Mouse (Mus musculus): ENCODE measurements around the gene Mei1. TPM values are rescaled to one million over a fixed set of nuclear protein-coding genes. Genes with fewer than 3 reads are reported as not detected.

Mei1 gene
- polyA plus RNA-seq, 1 experiment from 2014 or later: not detected

DNA sequence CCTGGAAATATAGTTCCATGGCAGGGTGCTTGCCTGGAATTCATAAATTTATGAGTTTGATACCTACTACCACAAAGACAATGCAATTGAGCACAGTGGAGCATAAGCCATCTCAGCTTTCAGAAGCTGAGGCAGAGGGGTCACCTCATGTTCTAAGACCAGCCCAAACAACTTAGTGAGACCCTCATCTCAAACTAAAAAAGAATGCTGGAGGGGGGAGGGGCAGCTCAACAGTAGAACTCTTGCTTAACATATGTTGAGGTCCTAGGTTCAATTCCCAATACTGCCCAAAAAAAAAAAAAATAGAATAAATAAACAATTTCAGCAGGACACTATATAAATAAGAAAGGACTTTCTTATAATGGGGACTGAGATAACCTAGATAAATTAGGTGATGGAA is 80.2 kb downstream of the Mei1 start:
- DNase-seq (ENCODE audit: low spot score): no peak

DNA sequence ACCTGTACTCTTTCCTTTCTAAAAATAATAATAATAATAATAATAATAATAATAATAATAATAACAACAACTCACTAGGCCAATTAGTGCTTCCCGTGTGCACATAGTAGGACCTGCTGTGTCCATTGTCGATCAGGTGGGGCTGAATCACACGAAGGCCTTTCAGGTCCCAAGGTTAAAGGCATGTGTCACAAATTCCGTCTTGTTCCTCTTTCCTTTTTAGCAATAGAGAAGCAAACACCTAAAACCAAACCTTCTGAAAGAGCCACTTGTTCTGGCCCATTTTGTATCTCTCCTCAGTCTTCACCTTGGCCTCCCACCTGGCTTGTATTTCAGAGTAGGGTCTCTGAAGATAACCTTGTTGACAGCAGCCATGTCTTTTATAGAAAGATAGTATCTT is 81.4 kb downstream of the Mei1 start:
- no peak for DNase-seq (ENCODE audit: low spot score)

DNA sequence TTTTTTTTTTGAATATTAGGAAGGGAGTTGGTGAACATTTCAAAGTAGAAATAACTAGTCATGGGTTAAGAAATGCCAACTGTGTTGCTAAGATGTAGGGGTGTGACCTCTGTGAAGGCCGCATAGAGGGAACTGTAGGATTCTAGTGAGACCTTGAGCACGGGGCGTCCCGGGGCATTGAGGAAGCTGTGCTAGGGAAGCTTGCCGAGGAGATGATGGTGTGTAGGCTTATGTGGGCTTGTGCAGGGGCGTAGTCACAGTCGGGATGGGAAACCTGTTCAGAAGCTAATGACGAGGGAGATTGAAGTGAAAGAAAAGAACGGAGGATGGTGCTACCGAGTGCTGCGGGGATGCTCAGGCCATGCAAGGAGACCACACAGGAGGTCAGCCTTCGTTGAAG is 82.2 kb downstream of the Mei1 start:
- no peak for DNase-seq (ENCODE audit: low spot score)

DNA sequence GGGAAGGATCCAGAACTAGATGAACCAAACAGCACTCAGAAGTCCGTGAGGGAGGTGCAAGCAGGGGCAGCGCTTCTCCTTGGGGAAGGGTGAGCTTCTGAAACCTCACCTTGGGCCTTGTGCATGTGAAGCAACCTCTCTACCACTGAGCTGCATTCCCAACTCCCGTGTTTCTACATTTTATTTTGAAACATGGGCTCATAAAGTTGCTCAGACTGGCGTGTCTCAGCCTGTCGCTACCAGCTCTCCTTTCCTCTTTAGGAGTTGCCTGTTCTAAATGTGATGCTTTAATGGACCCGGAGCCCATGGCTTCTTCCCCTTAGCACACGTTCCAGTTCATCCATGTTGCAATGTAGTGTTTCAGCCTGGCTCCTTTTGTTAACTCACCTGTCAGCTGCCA is 82.6 kb downstream of the Mei1 start:
- no peak for DNase-seq (ENCODE audit: low spot score)

DNA sequence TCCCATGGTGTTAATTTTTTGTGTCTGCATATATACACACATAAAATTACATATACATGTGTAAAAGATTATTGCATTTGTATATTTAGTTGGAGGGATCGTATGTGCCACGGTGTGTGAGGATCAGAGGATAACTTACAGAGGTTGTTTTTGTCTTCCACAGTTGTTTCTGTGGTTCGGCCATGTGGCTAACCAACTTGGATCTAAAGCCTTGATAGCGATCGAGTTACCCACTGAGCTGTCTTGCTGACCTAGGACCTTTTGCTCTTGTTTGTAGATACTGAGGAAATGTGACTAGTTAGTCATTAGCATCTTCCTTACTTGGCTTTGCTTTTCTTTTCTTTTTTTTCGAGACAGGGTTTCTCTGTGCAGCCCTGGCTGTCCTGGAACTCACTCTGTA is 86.5 kb downstream of the Mei1 start:
- no peak for DNase-seq (ENCODE audit: low spot score)

DNA sequence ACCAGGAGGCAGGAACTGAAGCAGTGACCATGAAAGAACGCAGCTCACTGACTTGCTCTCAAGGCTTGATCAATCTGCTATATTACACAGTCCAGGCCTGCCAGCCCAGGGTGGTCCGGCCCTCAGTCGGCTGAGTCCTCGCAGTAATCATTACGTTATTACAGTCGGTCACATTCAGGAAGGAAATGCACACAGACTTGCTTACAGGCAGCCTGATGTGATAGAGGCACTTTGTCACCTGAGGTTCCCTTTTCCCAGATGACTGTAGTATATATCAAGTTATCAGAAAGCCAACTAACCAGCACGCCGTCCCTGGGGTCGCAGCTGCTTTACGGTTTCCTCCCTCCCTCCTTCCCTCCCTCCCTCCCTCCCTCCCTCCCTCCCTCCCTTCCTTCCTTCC is 87.1 kb downstream of the Mei1 start:
- DNase-seq (ENCODE audit: low spot score): no peak

DNA sequence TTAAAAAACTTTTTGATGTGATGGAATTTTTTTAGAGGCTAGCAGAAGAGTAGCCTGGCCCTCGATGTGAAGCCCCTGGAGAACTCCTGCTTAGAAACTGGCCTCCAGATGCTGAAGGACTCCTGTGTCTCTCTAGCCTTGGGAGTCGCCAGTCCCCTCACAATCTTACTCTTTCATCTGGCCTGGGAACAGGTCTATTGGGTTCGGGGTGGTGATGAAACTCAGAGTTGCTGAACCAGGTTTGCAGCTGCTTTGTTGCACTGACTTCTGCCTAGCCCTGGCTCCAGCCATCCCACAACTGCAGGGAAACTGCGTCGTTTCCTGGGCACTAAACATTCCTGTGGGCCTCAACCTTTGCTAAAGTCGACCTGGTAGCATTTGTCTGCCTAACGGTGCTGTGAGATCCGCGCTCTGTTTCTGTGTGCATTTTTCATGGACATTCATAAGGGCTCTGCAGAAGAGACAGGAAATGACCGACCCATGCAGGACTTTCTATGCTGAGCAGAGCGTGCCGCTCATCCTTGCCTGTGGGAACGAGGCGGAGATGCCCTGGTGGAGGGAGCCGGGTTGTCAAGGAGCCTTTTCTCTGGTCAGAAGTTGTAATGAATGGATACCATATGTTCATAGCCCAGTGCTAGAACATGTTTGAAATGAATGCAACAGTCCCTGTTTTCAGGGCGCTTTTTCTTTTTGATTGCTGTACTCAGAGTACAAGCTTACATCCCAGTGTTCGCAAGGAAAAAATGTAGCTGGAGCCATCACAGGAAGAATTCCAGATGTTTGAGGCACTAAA is 88.6 kb downstream of the Mei1 start:
- no peak for DNase-seq (ENCODE audit: low spot score)

DNA sequence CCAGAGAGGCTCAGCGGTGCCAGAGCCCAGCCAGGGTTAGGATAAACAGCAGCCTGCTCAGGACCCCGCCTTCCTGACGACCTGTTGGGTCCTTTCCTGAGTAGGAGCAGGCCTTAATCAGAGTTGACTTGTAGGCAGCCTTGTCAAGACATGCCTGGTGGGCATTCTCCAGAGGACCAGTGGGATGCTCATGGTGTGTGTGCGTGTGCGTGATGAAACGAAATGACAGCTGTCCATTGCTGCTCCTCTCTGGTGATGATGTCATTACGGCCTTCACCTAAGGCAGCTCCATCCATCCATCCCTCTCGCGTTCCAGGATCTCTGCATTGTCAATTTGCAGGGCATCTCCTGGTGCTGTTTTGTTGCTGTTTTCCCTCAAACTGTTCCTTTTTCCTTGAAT is 89.7 kb downstream of the Mei1 start:
- DNase-seq (ENCODE audit: low spot score): no peak

DNA sequence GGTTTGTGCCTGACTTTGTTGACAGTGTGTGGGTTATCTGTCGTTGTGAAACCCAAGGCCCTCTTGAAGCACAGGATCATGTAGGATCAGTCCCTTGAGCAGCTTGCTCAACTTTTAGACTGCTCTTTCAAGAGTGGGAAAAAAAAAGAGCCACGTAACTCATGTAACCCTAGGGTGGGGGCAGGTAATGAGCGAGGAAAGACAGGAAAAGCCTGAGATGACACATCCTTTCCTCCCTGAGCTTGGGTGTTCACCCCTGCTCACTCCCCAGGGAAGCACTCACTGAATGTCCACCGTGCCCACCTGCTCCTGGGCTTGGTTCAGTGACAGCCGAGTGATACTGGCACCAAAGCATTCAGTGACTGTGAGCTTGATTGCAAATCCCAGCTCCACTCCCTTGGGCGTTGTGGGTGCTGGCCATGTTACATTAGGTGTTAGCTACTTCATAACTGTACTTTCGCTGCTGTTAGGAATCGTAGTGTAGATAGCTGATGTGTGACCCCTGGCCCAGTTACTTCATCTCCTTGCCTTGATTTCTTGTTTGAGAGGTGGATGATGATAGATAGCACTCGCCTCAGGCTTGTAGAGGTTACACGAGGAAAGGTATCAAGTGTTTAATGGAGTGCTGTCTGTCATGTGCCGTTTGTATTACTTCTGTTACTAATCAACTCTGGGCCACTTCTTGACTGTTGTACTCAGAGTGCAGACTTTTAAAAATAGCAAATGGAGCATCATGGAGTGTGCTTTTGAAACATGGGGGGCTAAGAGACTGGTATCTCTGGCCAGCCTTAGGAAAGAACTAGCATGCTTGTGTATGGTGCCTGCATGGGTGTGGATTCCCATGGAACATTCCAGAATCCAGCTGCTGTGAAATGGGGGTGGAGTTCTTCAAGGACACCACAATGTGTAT is 91.2 kb downstream of the Mei1 start:
- DNase-seq (ENCODE audit: low spot score): no peak

DNA sequence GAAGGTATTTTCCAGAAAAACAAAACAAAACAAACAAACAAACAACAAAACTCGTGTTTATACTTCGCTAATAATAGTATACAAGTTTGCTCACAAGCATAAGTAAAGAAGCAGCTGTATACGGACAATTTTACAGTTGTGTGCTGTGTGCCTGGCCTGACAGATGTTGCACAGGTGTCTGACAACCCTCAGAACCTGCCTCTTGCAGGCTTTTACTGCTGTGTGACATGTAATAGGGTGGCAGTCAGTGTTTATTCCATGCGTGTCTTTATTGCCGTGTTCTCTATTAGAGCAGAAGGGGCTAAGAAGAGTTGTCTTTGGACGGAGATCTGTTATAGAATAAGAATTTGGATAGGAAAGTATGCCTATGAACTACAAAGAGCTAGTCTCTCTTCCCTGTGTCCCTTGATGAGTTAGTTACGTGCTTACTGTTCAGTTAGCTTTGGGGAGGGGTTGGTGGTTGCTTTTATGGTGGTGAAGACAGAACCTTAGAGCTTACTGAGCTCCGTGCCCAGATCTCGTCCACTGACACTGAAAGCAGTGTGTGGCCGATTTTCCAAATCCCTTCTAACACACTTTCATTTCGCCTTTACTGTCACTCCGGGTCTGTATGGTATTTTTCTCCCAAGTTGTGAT is 92.3 kb downstream of the Mei1 start:
- peak; percentile 69 for DNase-seq (ENCODE audit: low spot score)

DNA sequence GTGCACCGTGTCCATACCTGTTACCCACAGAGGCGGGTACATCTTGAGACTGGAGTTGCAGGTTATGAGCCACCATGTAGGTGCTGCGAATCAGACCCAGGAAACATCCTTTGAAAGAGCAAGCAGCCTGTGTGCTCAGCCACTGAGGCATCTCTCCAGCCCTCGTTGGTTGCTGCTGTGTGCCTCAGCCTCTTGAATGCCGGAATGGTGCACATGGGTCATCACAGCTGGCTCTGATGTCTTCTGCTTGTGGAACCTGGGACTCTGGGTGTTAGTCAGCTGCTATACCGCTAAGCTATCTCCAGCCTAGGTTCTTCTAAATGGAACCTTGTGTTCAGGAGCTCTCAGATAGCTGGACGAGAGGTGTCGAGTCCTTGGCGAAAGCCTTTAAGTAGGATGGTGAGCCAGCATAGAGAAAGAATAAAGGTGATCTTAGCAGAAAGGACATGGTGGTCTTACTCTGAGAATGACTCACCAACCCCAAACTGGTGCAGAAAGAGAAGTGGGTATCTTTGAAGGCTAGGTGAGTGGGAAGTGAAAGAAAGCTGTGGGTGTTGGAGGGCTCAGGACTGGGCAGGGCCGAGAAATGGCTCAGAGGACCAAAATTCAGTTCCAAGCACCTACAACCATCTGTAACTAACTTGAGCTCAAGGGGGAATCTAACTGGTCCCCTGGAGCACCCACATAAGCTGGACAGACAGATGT is 93.7 kb downstream of the Mei1 start:
- peak; percentile 44 for DNase-seq (ENCODE audit: low spot score)

DNA sequence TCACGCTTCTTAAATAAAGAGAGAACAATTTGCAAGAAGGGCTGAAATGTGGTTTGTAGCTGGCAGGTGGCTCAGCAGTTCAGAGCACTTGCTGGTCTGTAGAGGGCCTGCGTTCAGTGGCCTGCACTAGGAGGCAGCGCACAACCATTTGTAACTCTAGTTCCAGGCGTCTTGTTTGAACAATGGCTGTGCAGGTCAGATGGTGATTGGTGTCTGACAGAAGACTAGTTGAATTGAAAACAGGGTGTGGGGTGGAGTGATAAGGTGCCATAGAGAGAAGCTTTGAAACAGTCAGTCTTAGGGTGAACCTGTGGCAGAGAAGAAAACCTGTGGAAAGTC is 94.2 kb downstream of the Mei1 start:
- peak; percentile 38 for DNase-seq (ENCODE audit: low spot score)

DNA sequence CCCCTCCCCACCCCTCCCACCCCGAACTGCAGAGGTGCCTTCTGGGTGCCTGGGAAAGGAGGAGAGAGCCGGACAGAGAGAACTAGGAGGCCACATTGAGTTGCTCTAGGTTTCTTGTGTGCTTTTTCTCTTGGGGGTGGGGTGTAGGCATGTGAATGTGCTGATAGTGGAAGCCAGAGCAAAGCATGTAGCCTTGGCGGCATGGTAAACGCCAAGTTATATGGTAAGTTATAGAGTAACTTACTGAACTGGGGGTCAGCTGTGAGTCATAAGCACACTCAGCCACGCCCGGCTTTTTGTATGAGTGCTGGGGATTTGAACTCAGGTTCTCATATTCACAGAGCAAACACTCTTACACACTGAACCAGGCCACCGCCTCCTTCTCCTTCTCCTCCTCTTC is 94.7 kb downstream of the Mei1 start:
- no peak for DNase-seq (ENCODE audit: low spot score)

DNA sequence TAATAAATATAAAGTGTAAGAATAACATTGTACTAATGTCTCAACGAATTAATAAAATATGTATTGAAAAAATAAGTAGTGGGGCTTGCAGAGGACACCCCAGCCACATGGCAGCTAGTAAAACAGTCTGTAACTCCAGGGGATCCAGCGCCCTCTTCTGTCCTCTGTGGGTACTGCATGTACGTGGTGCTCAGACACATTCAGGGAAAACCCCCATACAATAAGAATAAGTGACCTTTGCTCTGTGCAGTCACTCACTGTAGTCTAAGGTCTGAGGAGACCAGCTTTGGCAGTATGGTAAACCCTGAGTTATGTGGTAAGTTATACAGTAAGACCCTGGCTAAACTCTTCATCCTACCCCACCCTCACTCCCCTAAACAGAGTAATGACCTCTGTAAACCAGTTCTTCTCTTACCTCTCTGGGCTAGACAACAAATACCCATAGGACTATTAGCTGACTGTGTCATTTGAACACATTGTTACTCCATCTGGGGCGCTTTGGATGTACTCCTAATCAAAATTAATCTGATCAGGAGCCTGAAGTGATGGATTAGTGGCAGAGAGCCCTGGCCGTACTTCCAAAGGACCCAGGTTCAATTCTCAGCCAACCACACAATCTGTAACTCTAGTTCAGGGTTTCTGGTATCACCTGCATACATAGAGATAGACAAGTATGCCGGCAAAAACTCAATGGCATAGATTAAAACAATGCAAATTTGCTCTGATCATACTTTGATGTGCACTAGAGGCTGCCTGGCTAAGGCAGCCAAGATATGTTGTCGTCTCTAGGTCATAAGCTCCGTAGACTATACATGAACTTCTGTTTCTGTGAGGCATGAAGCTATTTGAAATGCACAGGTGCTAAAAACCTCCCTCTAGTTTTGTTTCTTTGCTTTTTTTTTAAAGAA is 95.8 kb downstream of the Mei1 start:
- peak; percentile 83 for DNase-seq (ENCODE audit: low spot score)

DNA sequence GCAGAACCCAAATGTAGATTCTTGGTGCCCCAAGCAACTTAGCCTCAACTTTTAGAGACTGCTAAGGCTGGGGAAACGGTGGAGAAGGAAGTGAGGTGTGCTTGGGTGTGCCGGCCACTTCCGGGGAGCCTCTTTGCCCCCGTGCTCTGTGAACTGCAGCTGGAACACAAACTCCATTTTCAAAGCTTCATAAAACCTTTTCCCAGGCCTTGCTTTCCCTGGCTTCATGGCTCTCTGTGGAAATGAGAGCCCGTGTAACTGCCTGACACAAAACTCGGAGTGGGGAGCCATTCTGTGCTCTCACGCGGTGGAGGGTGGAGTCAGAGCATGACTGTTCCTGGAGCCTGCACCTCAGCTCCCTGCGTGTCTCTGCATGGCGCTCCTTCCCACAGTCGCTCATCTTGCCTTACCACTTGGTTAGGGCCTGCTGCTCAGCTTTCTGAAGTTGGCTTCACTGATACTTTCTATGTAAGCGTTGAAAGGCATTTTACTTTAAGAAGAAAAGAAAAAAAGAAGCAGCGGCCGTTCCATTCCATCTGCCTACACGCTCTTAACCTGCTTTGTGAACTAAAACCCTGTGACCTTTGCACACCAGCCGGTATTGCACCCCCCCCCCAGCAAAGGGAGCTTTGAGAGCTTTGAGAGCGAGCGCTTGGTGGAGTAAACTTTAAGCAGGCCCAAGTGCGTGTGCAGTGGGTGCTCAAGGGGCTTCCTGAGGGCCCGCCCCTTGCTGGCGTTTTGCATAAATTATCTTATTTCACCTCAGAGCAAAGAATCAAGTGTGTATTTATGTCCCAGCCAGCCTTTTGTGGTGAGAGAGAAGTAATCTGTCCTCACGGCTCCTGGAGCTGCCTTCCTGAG is 96.7 kb downstream of the Mei1 start:
- DNase-seq (ENCODE audit: low spot score): peak; percentile 83

DNA sequence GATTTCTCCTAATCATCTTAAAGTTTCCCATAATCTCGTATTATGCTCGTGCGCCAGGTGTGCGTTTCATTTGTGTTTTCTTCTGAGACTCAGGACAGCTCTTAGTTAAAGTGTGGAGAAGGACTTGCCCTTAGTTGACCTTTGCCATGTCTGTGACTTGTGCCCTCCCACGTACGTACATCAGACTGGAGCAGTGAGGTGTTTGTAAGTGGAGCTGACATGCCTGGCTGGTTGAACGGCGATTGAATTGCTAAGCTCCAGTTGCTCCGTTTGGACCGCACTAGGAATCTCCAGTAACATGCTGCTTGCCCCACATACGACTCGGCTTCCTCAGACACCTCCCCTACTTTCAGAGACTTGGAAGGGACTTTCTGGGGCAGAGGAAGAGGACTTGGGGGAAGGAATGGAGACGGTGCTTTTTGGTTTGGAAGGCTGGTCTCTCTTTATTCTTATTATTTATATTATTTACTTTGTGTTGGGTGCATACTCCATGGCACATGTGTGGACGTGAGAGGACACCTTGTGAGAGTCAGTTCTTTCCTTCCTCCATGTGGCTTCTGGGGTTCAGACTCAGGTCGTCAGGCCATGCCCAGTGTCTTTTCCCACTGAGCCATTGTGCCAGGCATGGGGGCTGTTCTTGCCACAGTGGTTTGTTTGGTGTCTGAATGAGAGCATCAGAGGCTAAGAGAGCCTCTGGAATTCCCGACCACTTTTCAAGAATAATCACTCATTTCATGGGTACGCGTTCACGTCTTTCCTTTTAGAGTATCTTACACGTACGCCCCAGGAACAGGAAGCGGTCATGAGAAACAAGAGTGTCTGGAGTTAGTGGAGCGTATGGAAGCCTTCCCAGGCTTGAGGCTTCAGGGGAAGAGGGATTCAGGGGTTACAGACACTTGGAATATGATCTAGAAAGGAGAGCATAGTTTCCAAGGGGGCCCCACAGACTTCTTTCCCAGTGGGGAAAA is 97.7 kb downstream of the Mei1 start:
- DNase-seq (ENCODE audit: low spot score): no peak

DNA sequence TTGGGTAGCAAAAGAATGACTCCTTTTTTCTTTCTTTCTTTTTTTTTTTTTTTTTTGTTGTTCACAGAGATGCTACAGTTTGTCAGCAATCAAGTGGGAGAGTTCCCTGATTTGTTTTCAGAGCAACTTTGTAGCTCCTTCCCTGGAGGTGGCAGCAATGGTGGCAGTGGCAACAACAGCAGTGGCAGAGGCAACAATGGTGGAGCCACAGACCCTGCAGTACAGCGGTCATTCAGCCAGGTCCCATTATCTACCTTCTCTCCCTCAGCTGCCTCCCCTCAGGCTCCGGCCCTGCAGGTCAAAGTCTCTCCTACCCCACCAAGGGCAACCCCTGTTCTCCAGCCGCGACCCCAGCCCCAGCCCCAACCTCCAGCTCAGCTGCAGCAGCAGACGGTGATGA is 99.9 kb downstream of the Mei1 start:
- DNase-seq (ENCODE audit: low spot score): no peak

All from thymus, postnatal 0 days (tissue).